Mouse (Mus musculus): Measurements from ENCODE around the gene Tsacc.
"Not testable (repeated sequence)": the region's sequence is repeated elsewhere in the genome, so short reads cannot be mapped to it uniquely, and the experiment has no call there.

Tsacc gene

DNA sequence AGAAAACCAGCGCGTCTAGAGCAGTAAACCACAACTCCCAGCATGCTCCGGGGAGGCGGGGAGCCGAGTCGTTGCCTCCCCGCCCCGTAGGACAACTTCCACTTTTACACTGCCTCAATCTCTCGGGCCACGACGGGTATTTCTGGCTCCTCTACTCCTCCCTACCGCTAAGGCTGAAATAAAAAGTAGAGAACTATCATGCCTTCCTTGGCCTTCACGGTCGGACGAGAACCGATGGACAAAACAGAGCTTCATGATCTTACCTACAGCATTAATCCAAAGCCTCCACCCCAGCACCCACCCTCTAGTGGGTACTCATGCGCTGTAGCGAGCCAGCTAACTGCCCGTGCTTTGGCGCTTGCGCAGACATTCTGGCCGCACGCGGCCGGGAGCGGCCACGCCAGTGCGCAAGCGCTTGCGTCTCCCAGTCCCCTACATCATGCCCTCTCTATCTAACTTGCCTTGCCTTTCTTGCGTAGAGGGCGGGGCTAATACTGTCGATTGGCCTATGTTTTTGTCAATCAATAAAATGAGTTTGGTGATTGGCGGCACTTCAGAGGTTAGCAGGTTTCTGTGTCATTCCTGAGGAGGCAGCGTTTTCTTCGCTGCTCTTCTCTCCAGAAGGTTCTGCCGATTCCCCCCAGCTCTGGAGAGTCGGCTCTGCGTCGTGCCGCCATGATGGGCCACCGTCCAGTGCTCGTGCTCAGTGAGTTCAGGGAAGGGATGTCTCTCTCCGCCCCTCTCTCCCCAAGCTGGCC lies at the start of gene Tsacc, which contains the start of gene Cct3:
Gene Tsacc (minus strand): TSS at position 439 of the 758 bp plus-strand sequence.
Gene Cct3 (plus strand): TSS at position 556 of the 758 bp plus-strand sequence.
- DNase-seq (ENCODE audit: low read depth), result peak; percentile 99

DNA sequence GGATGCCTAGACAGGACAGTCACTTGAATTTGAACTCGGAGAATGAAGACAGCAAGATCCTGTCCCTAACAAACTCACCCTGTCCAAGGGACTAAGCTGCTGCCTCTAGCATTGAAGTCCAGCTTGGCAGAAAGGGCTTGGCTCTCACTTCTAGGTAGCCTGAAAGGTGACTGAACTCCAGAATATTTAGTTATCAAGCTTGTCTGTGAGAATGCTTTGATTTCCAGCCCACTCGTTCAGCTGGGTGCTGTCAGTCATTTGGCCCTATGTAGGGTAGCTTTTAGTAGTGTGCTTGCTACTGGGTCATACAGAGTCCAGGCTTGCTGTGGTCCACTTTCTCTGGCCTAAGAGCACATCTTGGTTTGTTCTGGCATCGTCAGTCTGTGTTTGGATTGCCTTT lies 42.2 kb upstream of the Tsacc start:
- DNase-seq (ENCODE audit: low read depth), result no peak

GRCm38 (mm10) chr3:88338316-88338715 lies 41.5 kb upstream of the Tsacc start:
- DNase-seq (ENCODE audit: low read depth), result no peak

- peak; percentile 54 for DNase-seq (ENCODE audit: low read depth)
Observed at GRCm38 (mm10) chr3:88337367-88338020, 40.7 kb upstream of the Tsacc start.

DNA sequence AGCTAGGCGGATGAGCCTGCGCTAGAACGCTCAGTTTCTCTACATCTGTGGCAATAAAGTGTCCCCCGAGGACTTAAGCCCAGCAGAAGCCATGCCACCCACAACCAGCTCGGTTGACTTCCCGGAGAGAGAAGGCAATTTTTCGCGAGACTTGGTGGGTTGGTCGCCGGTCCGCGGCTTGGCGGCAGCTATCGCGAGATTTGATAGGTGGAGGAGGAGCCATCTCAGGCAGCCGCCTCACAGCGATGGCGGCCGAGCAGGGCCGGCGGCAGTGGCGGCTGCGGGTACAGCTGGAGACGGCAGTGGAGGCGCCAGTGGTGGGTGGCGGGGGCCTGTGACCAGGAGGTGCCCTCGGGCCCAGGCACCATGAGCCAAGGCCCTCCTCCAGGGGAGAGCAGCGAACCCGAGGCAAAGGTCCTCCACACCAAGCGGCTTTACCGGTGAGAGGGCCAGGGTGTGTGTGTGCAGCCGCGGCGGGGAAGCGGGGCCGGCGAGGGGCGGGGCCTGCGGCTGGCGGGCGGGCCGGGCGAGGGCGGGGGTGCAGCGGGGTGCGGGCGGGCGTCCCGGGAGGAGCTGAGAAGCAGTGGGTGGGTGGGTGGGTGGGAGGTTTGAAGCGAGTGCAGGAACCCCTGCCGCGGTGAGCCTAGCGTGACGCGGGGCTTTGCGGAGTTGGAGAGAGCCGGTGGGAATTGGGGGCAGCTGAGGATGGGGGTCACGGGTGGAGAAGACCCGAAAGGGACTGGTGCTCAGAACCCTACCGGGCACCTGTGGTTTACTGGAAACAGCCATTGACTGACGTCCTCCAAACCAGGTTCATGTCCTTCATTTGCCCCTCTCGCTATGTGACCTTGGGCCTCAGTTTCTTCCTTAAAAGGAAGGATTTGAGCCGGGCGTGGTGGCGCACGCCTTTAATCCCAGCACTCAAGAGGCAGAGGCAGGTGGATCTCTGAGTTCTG lies 39.5 kb upstream of the Tsacc start, which contains the start of the genes Tmem79 and Smg5:
Gene Tmem79 (minus strand): TSS at position 91 of the 956 bp plus-strand sequence.
Gene Smg5 (plus strand): TSS at position 203 of the 956 bp plus-strand sequence.
- DNase-seq (ENCODE audit: low read depth), result peak; percentile 98

GRCm38 (mm10) chr3:88335436-88336053 lies 38.7 kb upstream of the Tsacc start:
- DNase-seq (ENCODE audit: low read depth), result peak; percentile 56

GRCm38 (mm10) chr3:88334902-88335435 lies 38.2 kb upstream of the Tsacc start:
- DNase-seq (ENCODE audit: low read depth), result peak; percentile 46

DNA sequence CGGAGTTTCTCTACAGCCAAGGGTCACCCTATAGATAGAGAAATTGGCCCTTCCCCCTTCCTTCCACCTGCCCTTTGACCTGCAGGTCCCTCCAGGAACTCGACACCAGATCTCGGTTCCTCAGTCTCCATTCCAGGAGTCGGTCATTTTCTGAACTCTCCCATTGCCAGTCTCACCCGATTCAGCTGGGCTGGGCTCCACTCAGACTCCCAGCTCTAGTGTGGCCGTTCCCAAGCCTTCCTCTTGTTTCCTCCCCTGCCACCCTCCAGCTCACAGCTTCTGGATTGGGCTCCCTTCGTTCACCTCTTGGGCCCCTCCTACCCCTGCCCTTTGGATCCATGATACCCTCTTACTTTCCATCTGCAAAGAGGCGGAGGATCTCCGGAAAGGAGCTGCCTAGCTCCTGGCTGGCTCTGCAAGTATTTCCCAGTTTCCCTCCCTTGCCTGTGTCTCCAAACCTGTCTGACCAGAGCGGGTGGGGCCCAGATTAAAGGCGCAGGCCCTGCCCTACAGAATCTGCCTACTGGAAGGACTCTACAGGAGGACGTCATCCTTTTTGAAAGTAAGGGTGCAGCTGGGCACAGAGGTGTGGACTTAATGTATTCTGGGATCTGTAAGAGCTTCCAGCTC lies 37.3 kb upstream of the Tsacc start:
- no peak for DNase-seq (ENCODE audit: low read depth)

GRCm38 (mm10) chr3:88331282-88331681 lies 34.5 kb upstream of the Tsacc start:
- DNase-seq (ENCODE audit: low read depth), result peak; percentile 68

DNA sequence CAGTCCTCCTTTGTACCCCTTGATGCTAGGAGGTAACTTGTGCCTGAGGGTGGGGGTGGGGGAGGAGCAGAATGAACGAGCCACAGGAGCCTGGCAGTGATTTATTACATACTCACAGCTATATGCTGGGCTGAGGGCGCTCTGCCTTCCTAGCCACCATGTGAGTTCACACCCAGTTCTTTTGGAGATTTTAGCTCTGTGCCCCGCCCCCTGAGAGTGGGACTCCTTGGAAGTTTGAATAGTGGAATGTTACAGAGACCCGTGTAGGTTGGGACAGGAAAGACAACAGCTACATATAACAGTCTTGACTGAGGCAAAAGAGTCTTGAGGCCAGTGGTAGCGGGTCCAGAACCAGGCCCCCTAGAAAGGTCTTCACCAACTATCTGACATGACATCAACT lies 32.2 kb upstream of the Tsacc start:
- DNase-seq (ENCODE audit: low read depth), result no peak

- DNase-seq (ENCODE audit: low read depth), result peak; percentile 84
Observed at GRCm38 (mm10) chr3:88324951-88325405, 28.2 kb upstream of the Tsacc start, which contains the start of gene Glmp. TSS of gene Glmp (plus strand) at chr3:88325023.

DNA sequence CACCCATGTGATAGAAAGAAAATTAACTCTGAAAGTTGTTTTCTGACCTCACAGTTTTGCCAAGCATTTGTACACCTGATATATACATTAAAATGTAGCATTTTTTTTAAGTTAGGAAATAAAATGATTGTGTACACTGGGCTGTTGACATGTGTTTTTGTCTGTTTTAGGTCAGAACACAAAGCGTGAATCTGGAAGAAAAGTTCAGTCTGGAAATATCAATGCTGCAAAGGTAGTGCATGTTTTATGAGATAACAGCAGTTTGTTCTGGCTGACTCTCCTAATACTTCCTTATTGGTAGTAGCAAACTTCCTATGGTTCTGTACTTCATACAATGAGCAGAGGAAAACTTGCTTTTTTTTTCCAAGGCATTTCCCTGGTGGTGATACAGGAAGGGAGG lies 2.4 kb upstream of the Tsacc start:
- DNase-seq (ENCODE audit: low read depth), result no peak

DNA sequence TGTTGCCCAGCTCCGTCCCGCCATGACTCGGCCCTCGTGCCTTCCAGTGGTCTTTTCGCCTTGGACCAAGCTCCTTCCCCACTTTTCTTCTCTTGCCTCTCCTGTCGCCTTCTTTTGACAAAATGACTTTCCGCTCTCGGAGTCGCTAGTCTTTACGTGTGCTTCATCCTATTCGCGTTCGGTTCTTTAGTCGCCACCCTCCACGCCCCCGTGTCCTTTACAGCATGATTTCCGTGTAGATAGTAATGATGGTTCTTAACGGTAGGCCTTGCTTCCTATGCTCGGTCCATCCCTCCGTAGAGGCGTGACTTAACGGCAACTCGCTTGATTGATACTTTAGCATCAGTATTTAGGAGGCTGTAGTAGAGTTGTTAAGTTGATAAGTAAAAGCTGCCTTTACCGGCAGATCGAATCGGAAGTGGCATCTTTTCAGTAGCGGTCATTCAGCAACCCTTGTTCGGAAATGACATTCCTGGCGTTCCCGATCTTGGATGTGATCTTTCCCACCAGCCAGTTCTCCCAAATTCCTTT lies 587 bp upstream of the Tsacc start:
- DNase-seq (ENCODE audit: low read depth), result no peak

DNA sequence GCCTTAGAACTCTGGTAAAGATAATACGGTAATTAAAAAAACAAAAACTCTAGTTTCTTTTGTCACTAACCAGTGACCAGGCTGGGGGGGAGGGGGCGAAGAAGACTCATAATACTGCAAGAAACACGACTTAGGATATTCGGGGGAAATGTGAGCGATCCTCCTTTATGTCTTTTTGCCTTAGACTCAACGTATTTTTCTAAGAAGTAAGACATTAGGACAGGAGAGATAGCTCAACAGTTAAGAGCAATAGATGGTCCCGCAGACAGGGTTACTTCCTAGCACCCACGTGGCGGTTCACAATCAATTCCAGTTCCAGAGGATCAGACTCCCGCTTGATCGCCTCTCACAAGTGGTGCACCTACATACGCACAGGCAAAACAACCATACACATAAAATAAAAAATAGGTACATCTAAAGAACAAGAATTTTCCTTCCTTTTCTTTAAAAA lies 664 bp downstream of the Tsacc start:
- no peak for DNase-seq (ENCODE audit: low read depth)

GRCm38 (mm10) chr3:88295272-88295671 lies 1.5 kb downstream of the Tsacc start:
- DNase-seq (ENCODE audit: low read depth), result not testable (repeated sequence)

- DNase-seq (ENCODE audit: low read depth), result peak; percentile 60
Observed at GRCm38 (mm10) chr3:88291970-88292369, 4.8 kb downstream of the Tsacc start.

DNA sequence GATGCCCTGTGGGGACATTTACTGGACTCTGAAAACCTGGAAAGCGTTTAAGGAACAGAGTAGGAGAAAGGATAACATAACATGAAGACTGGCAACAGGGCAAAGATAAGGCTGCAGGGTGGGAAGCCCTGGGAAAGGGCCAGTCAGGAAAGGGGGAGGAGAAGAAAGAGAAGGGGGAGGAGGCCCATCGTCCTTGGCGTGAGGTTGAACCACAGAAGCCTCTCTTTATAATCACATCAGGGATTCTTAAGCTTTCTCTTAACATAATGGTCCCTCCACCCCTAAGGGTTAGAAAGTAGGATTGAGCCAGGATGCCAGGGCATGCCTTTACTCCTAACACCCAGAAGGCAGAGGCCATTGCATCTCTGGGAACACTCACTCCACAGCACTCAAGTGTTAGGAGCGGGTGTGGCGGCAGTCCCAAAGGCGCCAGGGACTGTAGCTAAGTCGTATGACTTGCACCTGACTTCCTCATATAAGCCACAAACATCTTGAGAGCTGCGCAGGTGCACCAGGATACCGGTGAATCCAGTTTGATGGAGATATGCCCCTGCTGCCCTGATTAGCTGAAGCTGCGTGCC lies 8.6 kb downstream of the Tsacc start:
- not testable (repeated sequence) for DNase-seq (ENCODE audit: low read depth)

- DNase-seq (ENCODE audit: low read depth), result no peak
Observed at GRCm38 (mm10) chr3:88287110-88287509, 9.7 kb downstream of the Tsacc start, which contains the start of gene Gm38392. TSS of gene Gm38392 (minus strand) at chr3:88287210.

GRCm38 (mm10) chr3:88285565-88285895 lies 11.3 kb downstream of the Tsacc start:
- not testable (repeated sequence) for DNase-seq (ENCODE audit: low read depth)
